Mouse (Mus musculus): Measurements from ENCODE around the gene Crebl2. TPM values are rescaled to one million over a fixed set of nuclear protein-coding genes. Genes with fewer than 3 reads are reported as not detected.

The Crebl2 gene
- total RNA-seq, 2 experiments from 2014 or later, result 11.6 to 12.4 TPM

DNA sequence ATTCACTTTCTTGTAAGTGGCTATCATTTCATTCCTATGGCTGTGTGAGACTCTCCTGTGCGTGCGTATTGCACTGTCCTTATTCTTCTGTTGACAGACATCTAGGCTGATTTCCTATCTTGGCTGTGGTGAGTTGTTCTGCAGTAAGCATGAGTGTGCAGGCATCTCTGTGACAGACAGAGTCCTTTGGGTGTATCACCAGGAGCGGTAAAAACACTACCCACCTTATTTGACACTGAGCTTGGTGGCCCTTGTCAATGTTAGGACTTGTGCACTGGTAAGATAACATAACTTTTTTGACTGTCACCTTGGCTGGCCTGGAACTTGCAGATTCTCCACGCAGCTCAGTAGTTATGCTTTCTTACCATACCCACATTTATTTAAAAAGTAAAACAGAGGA is 40.9 kb downstream of the Crebl2 start:
- no peak for DNase-seq (ENCODE audit: low spot score in 2 of 2)

DNA sequence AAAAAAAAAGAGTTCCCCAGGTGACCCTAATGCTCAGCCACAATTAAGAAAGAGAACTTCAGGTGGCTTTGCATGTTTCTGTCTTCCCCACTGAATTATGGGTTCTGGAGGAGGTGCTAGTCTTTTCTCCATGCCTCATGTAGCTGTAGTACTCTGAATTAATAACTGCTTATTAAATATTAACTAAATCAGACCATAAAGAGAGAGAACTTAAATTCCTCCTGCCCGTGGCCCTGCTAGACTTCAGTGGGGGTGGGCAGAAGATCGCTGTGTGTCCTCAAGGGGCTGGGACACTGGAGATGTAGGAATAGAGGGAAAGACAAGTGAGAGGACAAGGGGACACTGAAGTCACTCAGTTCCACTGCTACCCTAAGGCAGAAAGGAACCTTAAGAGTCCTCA is 42.3 kb downstream of the Crebl2 start:
- no peak for DNase-seq (ENCODE audit: low spot score in 2 of 2)

DNA sequence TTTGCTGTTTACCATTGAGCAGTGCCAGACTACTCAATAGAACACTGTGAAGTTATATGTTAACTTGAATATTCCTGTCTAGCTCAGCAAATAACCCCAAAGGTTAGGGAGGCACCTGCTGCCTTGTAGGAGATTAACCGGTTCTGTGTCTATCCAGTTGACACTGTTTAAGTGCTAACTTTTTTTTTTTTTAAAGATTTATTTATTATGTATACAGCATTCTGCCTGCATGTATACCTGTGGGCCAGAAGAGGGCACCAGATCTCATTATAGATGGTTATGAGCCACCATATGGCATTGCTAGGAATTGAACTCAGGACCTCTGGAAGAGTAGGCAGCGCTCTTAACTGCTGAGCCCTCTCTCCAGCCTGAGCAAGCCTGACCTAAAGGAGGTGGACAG is 43.1 kb downstream of the Crebl2 start:
- DNase-seq (ENCODE audit: low spot score in 2 of 2), result no peak

DNA sequence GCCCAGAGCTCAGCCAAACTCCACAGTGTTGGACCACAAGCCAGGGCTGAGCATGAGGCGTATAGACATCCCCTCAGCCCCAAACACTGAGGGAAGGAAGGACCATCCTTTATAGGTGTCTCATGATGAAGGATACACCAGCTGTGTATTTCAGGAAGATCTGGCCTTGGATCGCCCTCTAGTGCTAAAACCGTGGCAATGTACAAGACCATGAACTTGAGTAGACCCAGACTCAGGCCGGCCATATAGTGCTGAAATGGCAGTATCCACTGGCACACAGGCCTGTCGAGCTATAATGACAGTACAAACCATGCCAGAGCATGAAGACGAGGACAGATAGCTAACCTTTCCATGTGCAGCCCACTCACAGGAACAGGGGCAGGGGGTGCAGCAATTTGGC is 46.8 kb downstream of the Crebl2 start:
- DNase-seq (ENCODE audit: low spot score in 2 of 2), result no peak

DNA sequence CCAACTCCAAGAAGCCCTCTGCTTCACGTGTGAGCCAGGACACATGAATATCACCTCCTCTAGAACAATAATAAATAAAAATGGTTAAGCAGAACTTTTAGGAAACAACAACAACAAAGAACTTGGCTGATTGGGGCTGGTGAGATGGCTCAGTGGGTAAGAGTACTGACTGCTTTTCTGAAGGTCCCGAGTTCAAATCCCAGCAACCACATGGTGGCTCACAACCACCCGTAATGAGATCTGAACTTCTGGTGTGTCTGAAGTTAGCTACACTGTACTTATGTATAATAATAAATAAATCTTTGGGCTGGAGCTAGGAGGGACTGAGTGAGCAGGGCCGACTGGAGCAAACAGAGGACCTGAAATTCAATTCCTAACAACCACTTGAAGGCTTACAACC is 47.3 kb downstream of the Crebl2 start:
- no peak for DNase-seq (ENCODE audit: low spot score in 2 of 2)

DNA sequence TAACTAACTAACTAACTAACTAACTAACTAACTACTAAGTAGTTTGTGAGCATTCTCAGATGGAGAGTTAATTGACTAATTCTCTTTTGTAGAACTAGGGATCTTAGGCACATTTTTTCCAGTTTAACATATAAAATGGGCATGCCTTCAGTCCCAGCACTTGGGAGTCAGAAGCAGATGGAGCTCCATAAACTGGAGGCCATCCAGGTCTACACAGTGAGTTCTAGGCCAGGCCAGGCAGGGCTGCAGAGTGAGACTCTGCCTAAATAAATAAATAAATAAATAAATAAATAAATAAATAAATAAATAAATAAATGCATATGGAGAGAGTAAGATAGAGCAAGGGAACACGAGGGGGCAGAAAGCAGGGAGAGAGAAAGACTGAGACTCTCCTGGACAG is 47.9 kb downstream of the Crebl2 start:
- DNase-seq (ENCODE audit: low spot score in 2 of 2), result no peak

DNA sequence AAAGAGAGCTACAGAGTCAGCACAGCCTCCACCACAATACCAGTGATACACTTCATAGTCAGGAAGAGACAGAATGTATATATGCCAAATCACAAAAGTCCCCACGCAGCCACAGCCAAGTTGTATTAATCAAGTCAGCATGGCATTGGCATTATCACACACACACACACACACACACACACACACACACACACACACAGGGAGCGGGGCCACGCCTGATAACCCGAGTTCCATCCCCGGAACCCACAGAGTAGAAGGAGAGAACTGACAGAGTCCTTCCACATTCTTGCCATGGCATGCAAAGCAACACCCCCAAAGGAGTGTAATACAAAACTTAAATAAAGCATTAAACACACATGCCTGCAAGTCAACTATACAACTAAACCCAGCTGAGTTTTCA is 49.6 kb downstream of the Crebl2 start:
- no peak for DNase-seq (ENCODE audit: low spot score in 2 of 2)

DNA sequence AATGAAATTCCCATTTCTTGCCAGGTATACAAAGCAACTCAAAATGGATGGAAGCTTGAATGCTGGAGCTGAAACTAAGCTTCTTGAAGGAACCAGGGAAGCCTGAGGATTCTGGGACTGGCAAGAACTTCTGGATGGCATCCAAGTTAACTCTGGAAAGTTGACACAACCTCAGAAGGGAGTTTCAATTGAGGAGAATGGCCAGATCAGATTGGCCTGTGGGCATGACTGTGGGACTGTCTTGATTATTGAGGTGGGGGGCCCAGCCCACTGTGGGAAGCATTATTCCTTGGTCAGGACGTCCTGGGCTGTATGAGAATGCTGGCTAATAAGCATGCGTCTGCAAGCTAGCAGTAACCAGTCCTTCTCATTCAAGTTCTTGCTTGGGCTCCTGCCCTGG is 50.1 kb downstream of the Crebl2 start:
- DNase-seq (ENCODE audit: low spot score in 2 of 2), result no peak

DNA sequence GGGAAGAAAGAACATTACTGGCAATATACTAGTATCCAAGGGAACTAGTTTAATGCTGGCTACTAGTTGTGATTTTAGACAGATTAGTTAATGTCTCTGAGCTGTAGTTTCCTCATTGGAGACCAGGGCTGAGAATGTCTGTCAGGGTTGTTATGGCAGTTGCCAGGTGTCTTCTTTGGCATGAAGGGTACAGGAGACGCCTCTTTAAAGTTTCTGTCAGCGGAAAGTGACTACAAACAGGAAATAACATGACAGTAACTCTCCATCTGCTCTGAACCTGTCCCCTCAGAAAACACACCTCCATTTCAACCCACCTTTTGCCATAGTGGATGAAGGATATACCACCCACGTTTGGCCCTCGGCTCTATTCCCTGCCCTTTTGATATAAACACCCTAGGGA is 53.7 kb downstream of the Crebl2 start:
- DNase-seq (ENCODE audit: low spot score in 2 of 2), result no peak

DNA sequence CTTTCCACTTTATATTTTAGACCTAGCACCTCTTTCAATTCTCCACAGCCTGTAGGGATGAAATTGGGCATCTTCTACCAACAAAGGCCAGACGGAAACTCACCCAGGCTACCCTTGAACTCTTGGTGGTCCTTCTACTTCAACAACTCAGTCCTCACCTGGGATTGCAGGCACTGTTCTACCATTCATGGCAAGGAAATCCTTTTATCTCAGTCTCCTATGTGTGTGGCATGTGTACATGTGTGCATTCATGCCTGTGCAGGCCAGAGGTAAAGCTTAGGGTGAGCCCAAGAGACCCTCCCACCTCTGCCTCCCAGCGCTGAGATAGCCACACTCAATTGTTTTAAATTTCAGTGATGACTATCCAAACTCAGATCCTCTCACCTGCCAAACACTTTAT is 55.6 kb downstream of the Crebl2 start:
- DNase-seq (ENCODE audit: low spot score in 2 of 2), result no peak

DNA sequence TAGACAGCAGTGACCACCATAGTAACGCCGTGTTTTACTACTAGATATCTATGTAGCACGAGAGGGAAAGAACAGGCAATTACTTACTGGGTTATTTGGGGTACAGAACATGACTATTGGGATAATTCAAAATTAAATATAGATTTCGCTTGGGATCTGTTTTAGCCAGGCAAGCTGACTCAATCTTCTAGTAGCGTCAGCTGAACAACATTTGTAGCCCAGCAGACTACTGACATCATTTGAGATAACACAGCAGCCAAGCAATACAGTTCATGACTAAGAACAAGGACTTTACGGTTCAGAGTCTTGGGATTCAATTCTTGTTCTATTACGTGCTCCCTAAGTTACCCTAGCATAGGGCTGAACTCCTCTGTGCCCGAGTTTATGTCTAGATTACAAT is 56.5 kb downstream of the Crebl2 start:
- DNase-seq (ENCODE audit: low spot score in 2 of 2), result no peak

DNA sequence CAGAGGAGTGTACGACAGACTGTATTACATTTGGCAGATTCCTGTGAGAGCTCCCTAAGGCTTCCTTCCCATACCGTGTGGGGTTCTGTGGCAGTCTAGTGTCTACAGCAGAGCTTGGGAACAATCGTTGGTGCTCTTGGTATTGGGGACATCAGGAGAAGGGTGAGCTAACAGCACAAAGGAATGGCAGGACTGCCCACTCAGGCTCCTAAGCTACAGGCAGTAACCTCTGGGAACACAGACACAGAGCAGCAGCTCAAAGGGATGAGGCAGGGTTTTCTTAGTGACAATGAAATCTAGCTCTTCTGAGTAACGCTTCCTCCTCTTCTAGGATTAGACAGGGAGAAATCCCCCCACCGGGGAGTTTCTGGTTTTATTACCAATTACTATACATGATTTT is 57.1 kb downstream of the Crebl2 start:
- peak; percentile 32 to 50 for DNase-seq (ENCODE audit: low spot score in 2 of 2)

DNA sequence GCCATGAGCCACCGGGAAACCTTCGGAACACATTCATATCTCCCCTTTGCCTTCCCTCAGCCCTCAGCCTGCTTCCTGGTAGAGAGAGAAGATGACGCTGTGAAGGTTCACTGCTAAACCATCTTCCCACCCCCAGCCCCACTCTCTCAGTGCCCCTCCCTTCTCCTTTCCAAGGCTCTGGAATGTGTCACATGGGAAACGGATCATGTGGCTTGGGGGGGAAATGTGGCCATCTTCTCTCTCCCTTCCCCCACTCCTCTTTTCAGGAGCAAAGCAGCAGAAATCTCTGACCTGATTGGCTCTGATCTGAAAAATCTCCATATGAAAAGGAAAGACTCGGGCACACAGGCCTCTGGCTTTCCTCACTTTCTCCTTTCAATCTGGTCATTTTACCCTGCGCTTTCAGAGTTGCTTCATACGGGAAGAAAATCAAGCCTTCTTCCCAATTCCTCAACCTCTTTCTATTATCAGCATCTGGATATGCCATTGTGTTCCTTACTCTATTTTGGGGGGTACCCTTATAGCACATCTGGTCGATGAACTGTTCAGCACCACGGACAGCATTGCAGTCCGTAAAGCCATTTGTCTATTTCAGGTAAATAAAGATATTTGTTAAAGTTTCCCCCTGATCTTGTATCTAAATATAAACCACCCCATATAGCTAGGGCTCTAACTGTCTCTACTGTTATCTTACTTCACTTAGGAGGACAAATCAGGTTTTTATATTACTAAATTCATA is 57.9 kb downstream of the Crebl2 start:
- peak; percentile 79 to 83 for DNase-seq (ENCODE audit: low spot score in 2 of 2)

DNA sequence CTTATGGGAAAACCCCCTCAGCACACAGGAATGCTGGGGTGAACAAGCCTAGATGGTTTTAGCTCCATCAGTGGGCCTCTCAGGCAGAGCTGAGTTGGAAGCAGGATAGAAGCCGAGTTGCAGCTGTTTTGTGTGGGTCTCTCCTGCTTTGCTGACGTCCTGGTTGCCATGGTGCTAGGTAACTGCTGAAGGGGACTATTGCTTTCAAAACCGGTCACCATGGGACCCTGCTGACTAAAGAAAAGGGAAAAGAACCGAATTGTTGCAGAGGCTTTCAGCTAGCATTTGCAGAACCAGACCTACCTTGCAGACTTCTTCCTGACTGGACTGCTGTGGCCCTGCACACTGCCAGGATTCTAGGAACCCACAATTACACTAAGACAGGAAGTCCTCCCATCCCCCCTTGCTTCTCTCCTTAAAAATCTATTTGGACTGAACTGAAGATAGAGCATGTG is 58.6 kb downstream of the Crebl2 start:
- DNase-seq (ENCODE audit: low spot score in 2 of 2), result peak; percentile 60 to 62

DNA sequence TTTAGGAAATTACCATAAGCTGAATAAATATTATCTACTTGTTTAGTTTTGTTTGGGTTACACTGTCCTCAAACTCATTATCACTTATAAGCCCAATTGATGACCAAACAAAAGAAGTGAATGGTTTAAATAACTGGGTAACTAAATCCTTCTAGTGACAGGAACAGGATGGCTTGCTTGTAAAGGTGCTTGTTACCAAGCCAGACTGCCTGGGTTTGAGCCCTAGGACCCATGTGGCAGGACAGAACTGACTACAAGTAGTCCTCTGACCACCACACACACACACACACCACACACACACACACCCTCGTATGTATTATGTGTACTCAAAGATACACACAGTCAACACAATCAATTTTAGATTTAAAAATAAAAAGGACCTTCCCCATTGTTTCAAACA is 59.8 kb downstream of the Crebl2 start:
- DNase-seq (ENCODE audit: low spot score in 2 of 2), result no peak

DNA sequence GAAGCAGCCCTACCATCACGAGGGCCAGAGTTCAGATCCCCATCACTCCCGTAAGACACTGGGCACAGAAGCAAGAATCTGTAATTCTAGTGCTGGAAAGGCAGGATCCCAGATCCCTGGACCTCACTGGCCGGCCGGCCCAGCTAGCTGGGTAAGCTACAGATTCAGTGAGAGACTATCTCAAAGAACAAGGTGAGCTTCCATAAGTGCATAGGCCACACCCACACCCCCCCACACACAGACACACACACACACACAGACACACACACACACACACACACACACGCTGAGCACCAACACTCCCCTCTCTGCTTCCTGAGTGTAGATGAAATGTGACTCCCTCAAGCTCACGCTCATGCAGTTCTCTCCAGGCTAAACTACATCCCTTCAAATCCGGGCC is 60.5 kb downstream of the Crebl2 start:
- no peak for DNase-seq (ENCODE audit: low spot score in 2 of 2)

DNA sequence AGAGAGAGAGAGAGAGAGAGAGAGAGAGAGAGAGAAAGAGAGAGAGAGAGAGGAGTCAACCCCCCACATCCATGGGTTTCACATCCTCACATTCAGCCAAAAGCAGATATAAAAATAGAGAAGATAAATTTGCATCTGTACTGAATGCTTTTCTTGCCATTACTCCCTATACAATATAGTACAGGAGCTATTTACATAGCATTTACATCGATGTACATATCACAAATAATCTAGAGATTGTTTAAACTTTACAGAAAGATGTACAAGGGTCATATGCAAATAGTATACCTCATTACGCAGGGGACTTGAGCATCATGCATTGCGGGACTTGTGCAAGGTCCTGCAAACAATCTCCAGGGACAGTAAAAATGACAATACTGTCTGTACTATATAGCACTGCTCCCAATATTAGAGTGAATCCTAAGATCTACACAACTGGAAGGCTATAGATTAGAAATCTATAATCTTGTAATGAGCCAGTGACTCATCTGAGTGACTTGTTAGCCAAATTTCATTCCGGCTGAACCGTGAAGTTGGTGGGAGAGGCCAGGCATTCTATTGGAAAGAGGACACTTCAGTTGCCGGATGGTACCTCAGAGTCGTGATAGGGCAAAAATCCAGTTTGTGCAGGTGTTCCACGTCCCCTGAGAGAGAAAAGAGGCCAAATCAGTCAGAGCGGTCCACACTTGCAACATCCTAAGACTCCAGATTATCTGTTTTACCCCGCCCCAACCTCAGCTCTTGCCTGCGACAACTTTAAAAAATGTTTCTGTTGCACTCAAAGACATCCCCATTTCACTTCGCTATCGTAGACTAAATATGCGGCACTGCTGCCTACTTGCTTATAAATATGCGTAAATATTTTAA is 66.8 kb downstream of the Crebl2 start:
- no peak for DNase-seq (ENCODE audit: low spot score in 2 of 2)

DNA sequence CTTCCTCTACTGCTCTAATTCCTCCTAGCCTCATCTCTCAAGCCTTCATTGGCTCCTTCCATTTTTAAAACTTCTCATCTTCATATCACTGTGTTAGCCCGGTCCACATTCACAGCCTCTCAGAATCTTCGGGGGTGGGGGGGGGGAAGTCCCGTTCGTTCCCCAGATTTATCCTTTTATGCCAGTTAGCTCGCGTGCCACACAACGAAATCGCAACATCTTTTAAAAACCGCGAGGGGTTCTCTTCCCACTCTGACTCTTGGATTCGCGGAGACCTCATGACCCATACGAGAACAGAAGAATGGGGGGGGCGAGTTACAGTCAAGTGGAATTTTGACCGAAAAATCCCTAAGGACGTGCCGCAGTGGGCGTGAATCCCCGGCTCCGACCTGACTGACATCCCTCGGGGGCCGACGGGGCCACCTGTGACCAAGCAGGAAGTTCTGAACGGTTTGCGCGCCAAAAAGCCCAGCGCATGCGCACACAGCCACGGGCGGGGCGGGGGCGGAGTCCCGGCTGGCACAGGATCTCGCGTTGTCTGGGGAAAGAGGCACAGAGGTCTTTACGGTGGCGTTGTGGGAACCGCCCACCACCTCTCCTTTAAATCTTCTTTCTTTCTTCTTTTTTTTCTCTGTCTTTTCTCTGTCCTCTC is 67.6 kb downstream of the Crebl2 start:
- DNase-seq (ENCODE audit: low spot score in 2 of 2), result peak; percentile 97 to 98

DNA sequence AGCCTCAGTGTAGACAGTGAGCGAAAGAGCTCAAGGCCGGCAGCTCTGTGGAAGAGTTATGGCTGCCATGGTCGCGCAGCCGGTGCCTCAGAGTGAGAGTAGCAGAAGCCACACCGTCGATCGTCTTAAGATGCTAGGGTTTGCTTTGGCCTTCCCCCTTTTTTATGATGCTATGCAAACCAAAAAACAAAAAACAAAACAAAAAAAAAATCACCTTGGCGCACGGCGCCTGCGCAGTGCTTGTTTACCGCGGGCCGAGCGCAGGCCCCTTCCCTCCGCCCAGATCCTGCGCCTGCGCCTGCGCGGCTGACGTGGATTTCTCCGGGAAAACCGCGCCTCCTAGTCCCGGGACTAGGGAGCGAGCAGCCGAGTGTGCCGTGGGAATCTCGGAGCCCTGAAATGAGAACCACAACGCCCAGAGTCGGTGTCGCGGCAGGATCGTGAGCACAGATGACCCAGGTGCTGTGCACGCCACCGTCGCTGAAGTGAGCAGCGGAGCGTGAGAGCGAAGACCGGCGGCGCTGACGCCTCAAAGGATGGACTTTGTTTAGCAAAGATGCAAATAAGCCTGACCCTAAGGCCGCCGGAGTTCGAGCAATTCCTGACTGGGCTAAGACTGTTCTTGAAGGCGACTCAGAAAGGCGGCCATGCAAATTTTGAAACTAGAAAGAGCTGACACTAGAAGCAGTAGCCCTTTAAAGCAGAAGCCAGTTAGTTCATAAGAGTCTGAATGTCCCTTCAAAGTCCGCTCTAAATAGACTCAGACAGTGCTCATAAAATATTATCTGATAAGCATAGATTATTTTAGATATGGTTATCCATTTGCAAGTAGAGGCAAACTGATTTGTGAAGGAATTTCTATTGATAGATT is 68.4 kb downstream of the Crebl2 start, which contains the start of gene Gpr19:
Gpr19 (minus strand) TSS at position 484 of the 871 bp plus-strand sequence.
- DNase-seq (ENCODE audit: low spot score in 2 of 2), result peak; percentile 84 to 91

DNA sequence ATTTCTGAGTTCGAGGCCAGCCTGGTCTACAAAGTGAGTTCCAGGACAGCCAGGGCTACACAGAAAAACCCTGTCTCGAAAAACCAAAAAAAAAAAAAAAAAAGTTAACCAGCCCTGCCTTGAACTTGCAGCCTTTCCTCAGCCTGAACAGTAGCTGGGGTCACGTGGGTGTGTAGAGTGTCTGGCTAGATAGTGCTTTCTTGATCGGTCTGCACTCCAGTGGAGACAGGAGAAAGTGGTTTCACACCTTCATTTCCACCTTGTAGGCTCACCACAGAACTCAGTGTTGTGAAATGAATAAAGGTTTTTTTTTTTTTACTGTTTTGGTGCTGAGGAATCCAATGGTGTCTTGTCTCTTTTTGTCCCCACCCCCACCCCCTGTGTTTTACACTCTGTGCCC is 73.4 kb downstream of the Crebl2 start:
- no peak for DNase-seq (ENCODE audit: low spot score in 2 of 2)
